Mouse (Mus musculus) C2C12 (cell line): ENCODE measurements around the gene Serinc5.

Experiments
- CEBPB ChIP-seq: IDR thresholded peaks from one replicate; pipeline ENCODE4 v1.6.1; 2011; ENCODE audit warnings: low read depth, mild to moderate bottlenecking, control low read depth, moderate library complexity
- CTCF ChIP-seq: IDR thresholded peaks from one replicate; pipeline ENCODE4 v1.5.1; 2011; ENCODE audit not compliant: control insufficient read depth, insufficient read depth, insufficient read length
- FOSL1 ChIP-seq: IDR thresholded peaks from one replicate; pipeline ENCODE4 v1.8.0; 2011; ENCODE audit warnings: mild to moderate bottlenecking, low read length; ENCODE audit not compliant: poor library complexity, insufficient read depth, severe bottlenecking
- MAX ChIP-seq: IDR thresholded peaks from one replicate; pipeline ENCODE4 v1.6.1; 2011; ENCODE audit warnings: mild to moderate bottlenecking, control low read depth
- USF1 ChIP-seq: IDR thresholded peaks from one replicate; pipeline ENCODE4 v1.6.1; 2011; ENCODE audit warnings: low read depth, mild to moderate bottlenecking, control low read depth, moderate library complexity

DNA sequence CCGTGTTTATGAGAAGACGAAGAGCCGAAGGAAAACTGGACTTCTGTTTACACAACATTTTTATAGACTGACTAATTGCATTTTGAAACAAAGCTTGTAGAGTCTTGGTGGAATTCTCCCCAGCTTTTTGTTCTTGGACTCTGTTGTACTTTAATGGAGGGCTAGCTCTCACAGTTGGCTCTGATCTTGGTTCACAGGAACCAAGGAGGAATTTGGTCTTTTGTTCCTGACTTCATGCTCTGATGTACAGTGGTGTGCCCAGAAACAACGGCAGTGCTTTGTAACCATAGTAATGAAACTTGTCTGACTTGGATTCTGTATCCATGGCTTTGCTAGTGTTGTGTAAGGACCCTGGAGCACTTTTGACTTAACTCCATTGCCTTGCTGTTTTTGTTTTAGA, 20.6 kb downstream of the Serinc5 start:
- TF ChIP-seq CTCF (no peak), USF1 (no peak), CEBPB (no peak), MAX (no peak), FOSL1 (no peak)
